Mouse (Mus musculus): ENCODE data around the gene Rpl23a. TPM values are rescaled to one million over a fixed set of nuclear protein-coding genes. Genes with fewer than 3 reads are reported as not detected.
"Not testable (repeated sequence)": the region's sequence is repeated elsewhere in the genome, so short reads cannot be mapped to it uniquely, and the experiment has no call there.

Gene Rpl23a
- polyA plus RNA-seq, 1 experiment from 2014 or later, result 1,079 TPM

- H3K27me3 ChIP-seq (replicated peaks; ENCODE audit: insufficient read depth, low read length), result no peaks in the 10 kb centered on the region
- DNase-seq (ENCODE audit: low spot score), result no peak
- H3K4me3 ChIP-seq (ENCODE audit: low read depth, low read length), result no peak overlapping the region
- TF ChIP-seq CTCF (IDR thresholded peaks at IDR 0.05) (no peak), EP300 (IDR thresholded peaks at IDR 0.05) (no peak)
- no peak overlapping the region for H3K9ac ChIP-seq (replicated peaks; ENCODE audit: low read depth)
- no peak for ATAC-seq
- no peaks in the 10 kb centered on the region for H3K9me3 ChIP-seq (ENCODE audit: low read length)
- no peak overlapping the region for H3K4me2 ChIP-seq (replicated peaks; ENCODE audit: low read depth, low read length)
- H3K27ac ChIP-seq (ENCODE audit: low read length), result no peak overlapping the region
- H3K4me1 ChIP-seq (ENCODE audit: insufficient read depth, low read depth, low read length), result no peaks in the 10 kb centered on the region
- H3K36me3 ChIP-seq (ENCODE audit: insufficient read depth, low read length), result no peaks in the 10 kb centered on the region
- WGBS, result 95% methylated on average over 1 of the region's 1 CpGs
Measured at GRCm38 (mm10) chr11:78136132-78136531, 47.3 kb downstream of the Rpl23a start.

- not testable (repeated sequence) for H3K4me1 ChIP-seq (ENCODE audit: insufficient read depth, low read depth, low read length); H3K27ac ChIP-seq (ENCODE audit: low read length); ATAC-seq; H3K9ac ChIP-seq (replicated peaks; ENCODE audit: low read depth); H3K36me3 ChIP-seq (ENCODE audit: insufficient read depth, low read length); H3K4me2 ChIP-seq (replicated peaks; ENCODE audit: low read depth, low read length); H3K27me3 ChIP-seq (replicated peaks; ENCODE audit: insufficient read depth, low read length); H3K9me3 ChIP-seq (ENCODE audit: low read length); DNase-seq (ENCODE audit: low spot score); H3K4me3 ChIP-seq (ENCODE audit: low read depth, low read length)
- WGBS, result 72% methylated on average over 7 of the region's 7 CpGs
Measured at GRCm38 (mm10) chr11:78135314-78135713, 48.1 kb downstream of the Rpl23a start.

- WGBS, result 58% methylated on average over 3 of the region's 3 CpGs
- no peaks in the 10 kb centered on the region for H3K36me3 ChIP-seq (ENCODE audit: insufficient read depth, low read length)
Measured at GRCm38 (mm10) chr11:78134344-78134743, 49.0 kb downstream of the Rpl23a start.

GRCm38 (mm10) chr11:78133915-78134314 lies 49.5 kb downstream of the Rpl23a start:
- DNase-seq (ENCODE audit: low spot score) (no peak), ATAC-seq (no peak)
- H3K4me1 ChIP-seq (ENCODE audit: insufficient read depth, low read depth, low read length), result no peaks in the 10 kb centered on the region
- H3K4me3 ChIP-seq (ENCODE audit: low read depth, low read length), result no peak overlapping the region
- 89% methylated on average over 6 of the region's 6 CpGs for WGBS
- no peaks in the 10 kb centered on the region for H3K36me3 ChIP-seq (ENCODE audit: insufficient read depth, low read length)
- TF ChIP-seq EP300 (IDR thresholded peaks at IDR 0.05) (no peak), CTCF (IDR thresholded peaks at IDR 0.05) (no peak)
- no peaks in the 10 kb centered on the region for H3K9me3 ChIP-seq (ENCODE audit: low read length)
- H3K27me3 ChIP-seq (replicated peaks; ENCODE audit: insufficient read depth, low read length), result no peaks in the 10 kb centered on the region
- no peak overlapping the region for H3K9ac ChIP-seq (replicated peaks; ENCODE audit: low read depth)
- no peak overlapping the region for H3K4me2 ChIP-seq (replicated peaks; ENCODE audit: low read depth, low read length)
- no peak overlapping the region for H3K27ac ChIP-seq (ENCODE audit: low read length)

More at GRCm38 (mm10) chr11:78134344-78134743, 49.0 kb downstream of the Rpl23a start:
- H3K9me3 ChIP-seq (ENCODE audit: low read length), result no peaks in the 10 kb centered on the region
- no peaks in the 10 kb centered on the region for H3K4me1 ChIP-seq (ENCODE audit: insufficient read depth, low read depth, low read length)
- H3K4me3 ChIP-seq (ENCODE audit: low read depth, low read length), result no peak overlapping the region
- no peak overlapping the region for H3K9ac ChIP-seq (replicated peaks; ENCODE audit: low read depth)
- ATAC-seq, result no peak
- H3K27me3 ChIP-seq (replicated peaks; ENCODE audit: insufficient read depth, low read length), result no peaks in the 10 kb centered on the region
- no peak for DNase-seq (ENCODE audit: low spot score)
- H3K4me2 ChIP-seq (replicated peaks; ENCODE audit: low read depth, low read length), result no peak overlapping the region
- no peak overlapping the region for H3K27ac ChIP-seq (ENCODE audit: low read length)
- TF ChIP-seq EP300 (IDR thresholded peaks at IDR 0.05) (no peak), CTCF (IDR thresholded peaks at IDR 0.05) (no peak)

Small RNA genes lying within 50 kb of the gene (microRNA-seq; reads per million reads assigned to microRNA genes)
- 0.73 reads per million for gene Mir7653

Other genes starting within 250 kb of the Rpl23a start
- gene Phf12, start 200.8 kb downstream of the Rpl23a start, polyA plus RNA-seq (2015; fragmentation: Nextera tagmentation; extraction: Ambion mirVana), result 7.7 and 9.0 TPM in 2 replicates
- 9.4 and 9.7 TPM in 2 replicates for gene Dhrs13, start 151.3 kb downstream of the Rpl23a start, polyA plus RNA-seq (2015; fragmentation: Nextera tagmentation; extraction: Ambion mirVana)
- 55.6 and 58.3 TPM in 2 replicates for gene Flot2, start 145.7 kb downstream of the Rpl23a start, polyA plus RNA-seq (2015; fragmentation: Nextera tagmentation; extraction: Ambion mirVana)
- gene Eral1, start 103.2 kb downstream of the Rpl23a start, polyA plus RNA-seq (2015; fragmentation: Nextera tagmentation; extraction: Ambion mirVana), result 14.8 and 17.7 TPM in 2 replicates
- 8.6 and 10.0 TPM in 2 replicates for gene Fam222b, start 88.9 kb downstream of the Rpl23a start, polyA plus RNA-seq (2015; fragmentation: Nextera tagmentation; extraction: Ambion mirVana)
- 33.0 and 33.9 TPM in 2 replicates for gene Traf4, start 18.0 kb downstream of the Rpl23a start, polyA plus RNA-seq (2015; fragmentation: Nextera tagmentation; extraction: Ambion mirVana)
- gene Nek8, start 6.9 kb downstream of the Rpl23a start, polyA plus RNA-seq (2015; fragmentation: Nextera tagmentation; extraction: Ambion mirVana), result 11.7 and 14.4 TPM in 2 replicates
- gene Tlcd1, start 6.9 kb downstream of the Rpl23a start, polyA plus RNA-seq (2015; fragmentation: Nextera tagmentation; extraction: Ambion mirVana), result 18.2 and 20.0 TPM in 2 replicates
- gene Rab34, start 4.8 kb upstream of the Rpl23a start, polyA plus RNA-seq (2015; fragmentation: Nextera tagmentation; extraction: Ambion mirVana), result 103 and 104 TPM in 2 replicates
- gene Proca1, start 9.8 kb upstream of the Rpl23a start, polyA plus RNA-seq (2015; fragmentation: Nextera tagmentation; extraction: Ambion mirVana), result 8.1 and 11.2 TPM in 2 replicates
- 96.2 and 109 TPM in 2 replicates for gene Sdf2, start 62.2 kb upstream of the Rpl23a start, polyA plus RNA-seq (2015; fragmentation: Nextera tagmentation; extraction: Ambion mirVana)
- gene Supt6, start 62.4 kb upstream of the Rpl23a start, polyA plus RNA-seq (2015; fragmentation: Nextera tagmentation; extraction: Ambion mirVana), result 11.4 and 12.2 TPM in 2 replicates
- 59.9 and 72.9 TPM in 2 replicates for gene 2610507B11Rik, start 78.2 kb upstream of the Rpl23a start, polyA plus RNA-seq (2015; fragmentation: Nextera tagmentation; extraction: Ambion mirVana)
- 0.33 TPM in 1 of 2 replicates, not detected in the other for gene BC030499, start 107.3 kb upstream of the Rpl23a start, polyA plus RNA-seq (2015; fragmentation: Nextera tagmentation; extraction: Ambion mirVana)
- 1.4 and 2.5 TPM in 2 replicates for gene Spag5, start 117.9 kb upstream of the Rpl23a start, polyA plus RNA-seq (2015; fragmentation: Nextera tagmentation; extraction: Ambion mirVana)
- 12.2 and 12.7 TPM in 2 replicates for gene Aldoc, start 139.4 kb upstream of the Rpl23a start, polyA plus RNA-seq (2015; fragmentation: Nextera tagmentation; extraction: Ambion mirVana)
- gene Pigs, start 144.8 kb upstream of the Rpl23a start, polyA plus RNA-seq (2015; fragmentation: Nextera tagmentation; extraction: Ambion mirVana), result 47.2 and 49.2 TPM in 2 replicates
- gene Unc119, start 159.9 kb upstream of the Rpl23a start, polyA plus RNA-seq (2015; fragmentation: Nextera tagmentation; extraction: Ambion mirVana), result 35.6 and 37.5 TPM in 2 replicates
- gene Foxn1, start 203.0 kb upstream of the Rpl23a start, polyA plus RNA-seq (2015; fragmentation: Nextera tagmentation; extraction: Ambion mirVana), result not detected in 2 replicates
- 0.43 and 0.51 TPM in 2 replicates for gene Slc13a2, start 238.6 kb upstream of the Rpl23a start, polyA plus RNA-seq (2015; fragmentation: Nextera tagmentation; extraction: Ambion mirVana)